Mouse (Mus musculus): ENCODE measurements around the gene Otop3. TPM values are rescaled to one million over a fixed set of nuclear protein-coding genes. Genes with fewer than 3 reads are reported as not detected.

The Otop3 gene
- polyA plus RNA-seq, 1 experiment from 2014 or later = not detected

DNA sequence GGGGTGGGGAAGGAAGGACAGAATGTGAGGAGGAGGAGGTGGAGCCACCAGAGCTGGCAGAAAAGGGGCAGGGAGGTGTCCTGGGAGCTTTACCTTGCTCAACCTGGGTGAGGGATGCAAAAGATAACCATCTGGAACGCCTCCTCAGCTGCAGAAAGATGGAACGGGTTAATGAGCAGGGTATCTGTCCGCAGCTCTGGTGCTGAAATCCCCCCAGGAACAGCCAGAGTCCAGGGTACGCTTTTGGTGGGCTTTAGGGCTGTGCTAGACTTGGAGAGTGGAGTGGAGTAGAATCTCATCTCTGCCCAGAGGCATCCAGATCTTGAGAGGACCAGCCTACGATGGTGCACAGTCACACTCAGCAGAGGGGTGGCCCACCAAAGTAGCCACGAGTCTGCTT lies 1.6 kb downstream of the Otop3 start:
- H3K4me2 ChIP-seq (ENCODE audit: low read length) = no peak overlapping the region
- no peak overlapping the region for H3K4me3 ChIP-seq (ENCODE audit: control insufficient read depth in 1 of 2, insufficient read depth in 1 of 2, low read depth in 1 of 2, low read length in 2 of 2)
- H3K9me3 ChIP-seq (ENCODE audit: control insufficient read depth, low read length) = no peaks in the 10 kb centered on the region
- peaks cover 75% of the 10 kb centered on the region for H3K27me3 ChIP-seq (ENCODE audit: control insufficient read depth, insufficient read depth, low read length)
- no peaks in the 10 kb centered on the region for H3K36me3 ChIP-seq (ENCODE audit: control insufficient read depth, insufficient read depth, low read length)
- WGBS = 16% methylated on average over 6 of the region's 6 CpGs
- H3K4me1 ChIP-seq (ENCODE audit: control insufficient read depth in 2 of 2, insufficient read depth in 2 of 2, low read length in 2 of 2) = no peaks in the 10 kb centered on the region
- H3K9ac ChIP-seq (ENCODE audit: low read length) = no peak overlapping the region
- no peak overlapping the region for H3K27ac ChIP-seq (replicated peaks in 1 of 2; ENCODE audit: control insufficient read depth in 1 of 2, insufficient read depth in 1 of 2, low read depth in 2 of 2, low read length in 2 of 2)
- ATAC-seq (ENCODE audit: insufficient number of reproducible peaks, insufficient read depth, low FRiP score, low read depth) = no peak

DNA sequence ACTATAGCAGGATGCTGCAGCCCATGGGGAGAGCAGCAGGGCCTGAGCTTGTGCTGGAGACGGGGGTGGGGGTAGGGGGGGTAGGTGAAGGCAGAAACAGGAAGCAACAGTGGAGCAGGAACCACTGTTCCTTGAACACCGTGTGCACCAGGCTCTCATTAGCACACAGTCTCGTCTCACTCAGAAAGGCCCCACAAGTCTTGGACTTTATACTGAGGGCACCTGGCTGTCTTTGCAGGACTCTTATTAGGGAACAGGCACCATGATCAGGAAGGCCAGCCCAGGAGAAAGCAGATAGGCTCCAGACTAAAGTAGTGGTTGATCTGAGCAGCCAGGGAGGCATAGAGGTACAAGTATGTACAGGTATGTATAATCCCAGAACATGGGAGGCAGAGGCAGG lies 2.8 kb downstream of the Otop3 start:
- Histone ChIP-seq H3K27ac (replicated peaks in 1 of 2; ENCODE audit: control insufficient read depth in 1 of 2, insufficient read depth in 1 of 2, low read depth in 2 of 2, low read length in 2 of 2) (no peak overlapping the region), H3K4me2 (ENCODE audit: low read length) (no peak overlapping the region), H3K27me3 (ENCODE audit: control insufficient read depth, insufficient read depth, low read length) (peaks cover 71% of the 10 kb centered on the region), H3K9me3 (ENCODE audit: control insufficient read depth, low read length) (no peaks in the 10 kb centered on the region), H3K9ac (ENCODE audit: low read length) (no peak overlapping the region), H3K4me1 (ENCODE audit: control insufficient read depth in 2 of 2, insufficient read depth in 2 of 2, low read length in 2 of 2) (no peaks in the 10 kb centered on the region), H3K4me3 (ENCODE audit: control insufficient read depth in 1 of 2, insufficient read depth in 1 of 2, low read depth in 1 of 2, low read length in 2 of 2) (no peak overlapping the region), H3K36me3 (ENCODE audit: control insufficient read depth, insufficient read depth, low read length) (no peaks in the 10 kb centered on the region)
- WGBS = 38% methylated on average over 3 of the region's 3 CpGs
- no peak for ATAC-seq (ENCODE audit: insufficient number of reproducible peaks, insufficient read depth, low FRiP score, low read depth)

DNA sequence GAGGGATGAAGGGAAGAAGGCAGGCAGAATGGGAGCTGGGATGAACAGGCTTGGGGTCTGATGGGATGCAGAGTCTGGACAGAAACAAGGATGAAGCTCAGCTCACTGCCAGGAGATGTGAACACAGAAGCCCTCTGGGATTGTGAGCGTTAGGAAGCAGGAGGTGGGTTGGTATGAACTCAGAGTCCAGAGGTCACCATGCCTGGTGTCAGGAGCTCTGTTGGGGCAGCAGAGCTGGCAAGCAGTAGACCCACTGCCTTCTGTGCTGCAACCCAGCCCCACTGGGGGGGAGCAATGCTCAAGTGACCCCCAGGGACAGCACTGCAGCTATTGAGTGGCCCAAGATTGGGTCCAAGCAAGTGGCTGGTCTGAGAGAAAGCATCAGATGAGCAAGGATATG lies 3.3 kb downstream of the Otop3 start:
- Histone ChIP-seq H3K4me3 (ENCODE audit: control insufficient read depth in 1 of 2, insufficient read depth in 1 of 2, low read depth in 1 of 2, low read length in 2 of 2) (no peak overlapping the region), H3K9ac (ENCODE audit: low read length) (no peak overlapping the region), H3K9me3 (ENCODE audit: control insufficient read depth, low read length) (no peaks in the 10 kb centered on the region), H3K36me3 (ENCODE audit: control insufficient read depth, insufficient read depth, low read length) (no peaks in the 10 kb centered on the region), H3K4me2 (ENCODE audit: low read length) (no peak overlapping the region), H3K27ac (replicated peaks in 1 of 2; ENCODE audit: control insufficient read depth in 1 of 2, insufficient read depth in 1 of 2, low read depth in 2 of 2, low read length in 2 of 2) (no peak overlapping the region), H3K27me3 (ENCODE audit: control insufficient read depth, insufficient read depth, low read length) (peaks cover 66% of the 10 kb centered on the region), H3K4me1 (ENCODE audit: control insufficient read depth in 2 of 2, insufficient read depth in 2 of 2, low read length in 2 of 2) (no peaks in the 10 kb centered on the region)
- 53% methylated on average over 1 of the region's 1 CpGs for WGBS
- ATAC-seq (ENCODE audit: insufficient number of reproducible peaks, insufficient read depth, low FRiP score, low read depth) = no peak

DNA sequence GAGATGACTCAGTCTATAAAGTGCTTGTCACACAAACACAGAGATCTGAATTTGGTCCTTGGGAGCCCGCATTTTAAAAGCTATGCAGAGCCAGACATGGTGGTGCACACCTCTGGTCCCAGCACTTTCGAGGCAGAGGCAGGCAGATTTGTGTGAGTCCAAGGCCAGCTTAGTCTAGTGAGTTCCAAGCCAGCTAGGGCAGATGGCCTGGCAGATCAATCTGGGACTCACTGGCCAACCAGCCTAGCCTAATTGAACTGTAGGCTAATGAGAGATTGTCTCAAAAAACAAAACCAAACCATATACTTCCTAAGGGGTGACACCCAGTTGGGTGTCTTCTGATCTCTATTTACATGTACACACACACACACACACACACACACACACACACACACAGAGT lies 6.7 kb downstream of the Otop3 start:
- Histone ChIP-seq H3K9ac (ENCODE audit: low read length) (no peak overlapping the region), H3K4me2 (ENCODE audit: low read length) (no peak overlapping the region), H3K36me3 (ENCODE audit: control insufficient read depth, insufficient read depth, low read length) (no peaks in the 10 kb centered on the region), H3K4me3 (ENCODE audit: control insufficient read depth in 1 of 2, insufficient read depth in 1 of 2, low read depth in 1 of 2, low read length in 2 of 2) (no peak overlapping the region), H3K4me1 (ENCODE audit: control insufficient read depth in 2 of 2, insufficient read depth in 2 of 2, low read length in 2 of 2) (no peaks in the 10 kb centered on the region; a peak in 1 of 4 replicates), H3K27me3 (ENCODE audit: control insufficient read depth, insufficient read depth, low read length) (peaks cover 50% of the 10 kb centered on the region), H3K27ac (replicated peaks in 1 of 2; ENCODE audit: control insufficient read depth in 1 of 2, insufficient read depth in 1 of 2, low read depth in 2 of 2, low read length in 2 of 2) (no peak overlapping the region), H3K9me3 (ENCODE audit: control insufficient read depth, low read length) (no peaks in the 10 kb centered on the region)
- no peak for ATAC-seq (ENCODE audit: insufficient number of reproducible peaks, insufficient read depth, low FRiP score, low read depth)
- WGBS = 56% methylated on average over 2 of the region's 2 CpGs

DNA sequence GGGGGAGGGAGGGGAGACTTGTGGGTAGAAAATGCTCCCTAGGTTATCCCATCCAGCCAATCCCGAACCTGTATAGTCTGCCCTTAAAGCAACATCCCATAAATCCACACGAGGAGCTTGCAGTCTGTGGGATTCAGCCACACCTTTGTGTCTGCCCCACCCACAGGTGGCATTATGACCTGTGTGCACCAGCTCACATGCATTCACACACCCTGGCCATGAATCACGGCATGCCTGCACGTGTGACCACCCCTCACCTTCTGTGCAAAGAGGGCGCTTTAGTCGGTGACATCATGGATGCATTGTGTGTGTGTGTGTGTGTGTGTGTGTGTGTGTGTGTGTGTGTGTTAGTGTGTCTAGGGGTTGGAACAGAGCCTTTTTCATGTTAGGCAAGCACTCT lies 7.3 kb downstream of the Otop3 start:
- no peak overlapping the region for H3K4me3 ChIP-seq (ENCODE audit: control insufficient read depth in 1 of 2, insufficient read depth in 1 of 2, low read depth in 1 of 2, low read length in 2 of 2)
- H3K27ac ChIP-seq (replicated peaks in 1 of 2; ENCODE audit: control insufficient read depth in 1 of 2, insufficient read depth in 1 of 2, low read depth in 2 of 2, low read length in 2 of 2) = no peak overlapping the region
- H3K9me3 ChIP-seq (ENCODE audit: control insufficient read depth, low read length) = no peaks in the 10 kb centered on the region
- H3K27me3 ChIP-seq (ENCODE audit: control insufficient read depth, insufficient read depth, low read length) = peaks cover 50% of the 10 kb centered on the region
- H3K4me1 ChIP-seq (ENCODE audit: control insufficient read depth in 2 of 2, insufficient read depth in 2 of 2, low read length in 2 of 2) = no peaks in the 10 kb centered on the region; a peak in 1 of 4 replicates
- H3K4me2 ChIP-seq (ENCODE audit: low read length) = no peak overlapping the region
- H3K36me3 ChIP-seq (ENCODE audit: control insufficient read depth, insufficient read depth, low read length) = no peaks in the 10 kb centered on the region
- no peak overlapping the region for H3K9ac ChIP-seq (ENCODE audit: low read length)
- no peak for ATAC-seq (ENCODE audit: insufficient number of reproducible peaks, insufficient read depth, low FRiP score, low read depth)
- WGBS = 51% methylated on average over 6 of the region's 6 CpGs

DNA sequence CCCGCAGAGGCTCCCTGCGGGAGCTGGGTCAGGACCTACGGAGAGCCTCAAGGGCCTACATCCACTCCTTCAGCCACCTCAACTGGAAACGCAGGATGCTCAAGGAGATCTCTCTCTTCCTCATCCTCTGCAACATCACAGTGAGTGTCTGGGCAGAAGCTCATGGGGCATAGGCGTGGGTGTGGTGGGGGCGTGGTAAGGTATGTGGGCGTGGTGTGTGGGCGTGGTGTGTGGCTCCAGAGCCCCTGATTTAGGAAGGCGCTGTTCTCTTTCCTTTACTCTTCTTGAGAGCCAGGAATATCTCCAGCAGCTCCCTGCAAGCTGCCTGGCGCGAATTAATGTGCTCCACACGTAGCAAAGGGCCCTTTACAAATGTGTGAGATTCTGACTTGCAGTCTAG lies 10.4 kb downstream of the Otop3 start:
- 7% methylated on average over 12 of the region's 12 CpGs for WGBS
- Histone ChIP-seq H3K36me3 (ENCODE audit: control insufficient read depth, insufficient read depth, low read length) (no peaks in the 10 kb centered on the region), H3K4me3 (ENCODE audit: control insufficient read depth in 1 of 2, insufficient read depth in 1 of 2, low read depth in 1 of 2, low read length in 2 of 2) (no peak overlapping the region), H3K9me3 (ENCODE audit: control insufficient read depth, low read length) (no peaks in the 10 kb centered on the region), H3K27ac (replicated peaks in 1 of 2; ENCODE audit: control insufficient read depth in 1 of 2, insufficient read depth in 1 of 2, low read depth in 2 of 2, low read length in 2 of 2) (no peak overlapping the region), H3K4me1 (ENCODE audit: control insufficient read depth in 2 of 2, insufficient read depth in 2 of 2, low read length in 2 of 2) (no peaks in the 10 kb centered on the region; a peak in 1 of 4 replicates), H3K9ac (ENCODE audit: low read length) (no peak overlapping the region), H3K27me3 (ENCODE audit: control insufficient read depth, insufficient read depth, low read length) (peaks cover 41% of the 10 kb centered on the region), H3K4me2 (ENCODE audit: low read length) (no peak overlapping the region)
- no peak for ATAC-seq (ENCODE audit: insufficient number of reproducible peaks, insufficient read depth, low FRiP score, low read depth)

DNA sequence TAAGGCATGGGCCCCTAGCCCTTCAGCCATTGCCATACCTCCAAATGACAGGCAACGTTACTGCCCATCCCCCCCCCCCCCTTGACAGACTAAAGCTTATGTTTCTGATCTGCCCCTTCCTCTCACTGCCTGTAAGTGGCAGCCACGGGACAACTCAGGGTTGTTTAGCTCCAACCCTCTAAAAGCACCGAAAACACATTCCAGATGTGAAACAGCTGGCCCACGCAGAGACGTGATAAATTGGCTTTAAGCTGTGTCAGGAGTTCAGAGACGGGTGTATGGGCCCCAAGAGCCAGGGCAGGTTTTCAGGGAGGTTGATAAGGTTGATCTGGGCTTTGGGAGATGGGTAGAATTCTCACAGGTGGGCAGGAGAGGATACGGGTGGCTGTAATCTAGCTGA lies 11.0 kb downstream of the Otop3 start:
- WGBS = 37% methylated on average over 7 of the region's 7 CpGs
- H3K4me2 ChIP-seq (ENCODE audit: low read length) = no peak overlapping the region
- H3K9ac ChIP-seq (ENCODE audit: low read length) = no peak overlapping the region
- H3K4me1 ChIP-seq (ENCODE audit: control insufficient read depth in 2 of 2, insufficient read depth in 2 of 2, low read length in 2 of 2) = no peaks in the 10 kb centered on the region; a peak in 1 of 4 replicates
- H3K9me3 ChIP-seq (ENCODE audit: control insufficient read depth, low read length) = no peaks in the 10 kb centered on the region
- no peaks in the 10 kb centered on the region for H3K36me3 ChIP-seq (ENCODE audit: control insufficient read depth, insufficient read depth, low read length)
- H3K4me3 ChIP-seq (ENCODE audit: control insufficient read depth in 1 of 2, insufficient read depth in 1 of 2, low read depth in 1 of 2, low read length in 2 of 2) = no peak overlapping the region
- no peak overlapping the region for H3K27ac ChIP-seq (replicated peaks in 1 of 2; ENCODE audit: control insufficient read depth in 1 of 2, insufficient read depth in 1 of 2, low read depth in 2 of 2, low read length in 2 of 2)
- no peak for ATAC-seq (ENCODE audit: insufficient number of reproducible peaks, insufficient read depth, low FRiP score, low read depth)
- H3K27me3 ChIP-seq (ENCODE audit: control insufficient read depth, insufficient read depth, low read length) = peaks cover 44% of the 10 kb centered on the region

DNA sequence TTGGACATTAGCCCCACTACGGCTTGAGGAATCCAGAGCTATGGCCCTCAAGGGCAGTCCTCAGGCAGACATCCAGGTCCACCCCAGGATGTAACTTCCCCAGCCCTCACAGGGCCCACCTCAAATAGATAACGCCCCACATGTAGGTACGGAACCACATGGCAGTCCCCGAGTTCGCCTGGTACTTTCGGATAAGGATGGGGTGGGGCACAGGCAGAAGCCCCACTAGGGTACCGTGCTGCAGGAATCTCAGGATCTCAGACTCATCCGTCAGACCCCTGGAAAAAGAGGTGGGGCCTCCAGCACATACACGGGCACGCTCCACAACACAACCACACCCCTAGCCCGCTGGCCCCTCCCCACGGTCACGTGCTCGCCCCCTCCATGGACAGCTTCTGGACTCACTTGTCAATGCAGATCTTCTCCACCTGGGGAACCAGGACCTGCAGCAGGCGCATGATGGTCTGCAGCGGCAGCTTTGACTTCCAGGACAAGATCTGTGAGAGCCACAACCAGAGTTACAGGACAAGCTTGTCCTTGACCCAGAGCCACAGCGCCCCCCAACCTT lies 14.2 kb downstream of the Otop3 start:
- no peaks in the 10 kb centered on the region; a peak in 1 of 4 replicates for H3K4me1 ChIP-seq (ENCODE audit: control insufficient read depth in 2 of 2, insufficient read depth in 2 of 2, low read length in 2 of 2)
- no peaks in the 10 kb centered on the region for H3K36me3 ChIP-seq (ENCODE audit: control insufficient read depth, insufficient read depth, low read length)
- H3K9ac ChIP-seq (ENCODE audit: low read length) = no peak overlapping the region
- H3K4me2 ChIP-seq (ENCODE audit: low read length) = no peak overlapping the region
- WGBS = 44% methylated on average over 17 of the region's 17 CpGs
- H3K27me3 ChIP-seq (ENCODE audit: control insufficient read depth, insufficient read depth, low read length) = peaks cover 40% of the 10 kb centered on the region
- no peak overlapping the region for H3K27ac ChIP-seq (replicated peaks in 1 of 2; ENCODE audit: control insufficient read depth in 1 of 2, insufficient read depth in 1 of 2, low read depth in 2 of 2, low read length in 2 of 2)
- no peak overlapping the region for H3K4me3 ChIP-seq (ENCODE audit: control insufficient read depth in 1 of 2, insufficient read depth in 1 of 2, low read depth in 1 of 2, low read length in 2 of 2)
- H3K9me3 ChIP-seq (ENCODE audit: control insufficient read depth, low read length) = no peaks in the 10 kb centered on the region
- no peak for ATAC-seq (ENCODE audit: insufficient number of reproducible peaks, insufficient read depth, low FRiP score, low read depth)
